Mouse (Mus musculus) layer of hippocampus, postnatal 14 days (tissue): ENCODE measurements around the gene Rxra. TPM values are rescaled to one million over a fixed set of nuclear protein-coding genes. Genes with fewer than 3 reads are reported as not detected.
A peak's percentile ranks its signal among the peaks of the same experiment; 100 is the strongest.

Experiments used
- DNase-seq, 2 experiments: peaks; one replicate each; pipeline ENCODE4 v3.0.0; 2021 to 2022; ENCODE audit warnings: low spot score in 2 of 2, mixed read lengths in 1 of 2
- total RNA-seq, 2 experiments: library from RNA; stranded (reverse); gene quantifications; 2 replicates each; pipeline ENCODE4 v1.2.3; 2021

Rxra gene
- total RNA-seq, 2 experiments from 2014 or later = 19.4 to 21.0 TPM

DNA sequence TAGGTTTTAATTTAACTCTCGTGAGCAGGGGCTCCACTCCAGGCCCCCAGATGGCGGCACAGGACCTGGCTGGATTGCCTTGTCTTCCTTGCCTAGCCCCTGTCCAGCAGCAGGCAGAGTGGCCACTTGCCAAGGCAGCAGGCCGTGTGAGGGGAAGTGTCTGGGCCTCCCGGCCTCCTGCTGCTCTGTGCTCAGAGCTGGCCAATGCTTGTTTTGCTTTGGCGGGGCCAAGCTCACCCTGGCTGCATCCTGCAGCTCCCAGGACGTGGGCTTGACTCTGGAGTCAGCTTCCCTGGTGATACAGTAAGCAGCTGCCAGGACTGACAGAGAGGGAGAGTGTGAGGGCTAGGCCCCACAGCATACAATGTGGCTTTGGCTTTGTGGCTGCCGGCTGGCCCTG, 23.3 kb downstream of the Rxra start:
- DNase-seq = peak; percentile 73 to 84

DNA sequence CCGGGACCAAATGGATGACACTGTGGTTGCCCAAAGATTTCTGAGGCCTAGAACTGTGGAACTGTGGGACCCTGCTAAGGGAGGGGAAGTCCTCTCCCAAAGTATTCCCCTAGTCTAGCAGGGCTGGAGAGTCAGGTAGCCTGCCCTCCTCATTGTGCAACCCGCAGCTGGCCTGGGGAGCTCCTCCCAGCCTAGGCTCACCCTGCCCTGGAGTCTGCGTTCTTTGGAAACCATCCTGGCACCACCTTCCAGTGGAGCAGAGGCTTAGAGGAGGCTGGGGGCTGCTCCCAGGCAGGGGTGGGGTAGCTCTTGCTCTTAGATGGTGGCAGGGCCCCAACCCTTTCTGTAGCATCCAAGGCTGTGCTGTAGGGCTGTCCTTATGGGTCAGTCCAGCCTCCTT, 26.0 kb downstream of the Rxra start:
- DNase-seq = no peak

GRCm38 (mm10) chr2:27702904-27703666, 26.8 kb downstream of the Rxra start:
- no peak for DNase-seq

- DNase-seq = no peak
These were observed 27.8 kb downstream of the Rxra start for GRCm38 (mm10) chr2:27703852-27704640.

GRCm38 (mm10) chr2:27704641-27705040, 28.4 kb downstream of the Rxra start:
- DNase-seq = no peak

GRCm38 (mm10) chr2:27710871-27711382, 34.7 kb downstream of the Rxra start:
- DNase-seq = no peak

- no peak for DNase-seq
These were observed 36.4 kb downstream of the Rxra start for GRCm38 (mm10) chr2:27712626-27713025.

DNA sequence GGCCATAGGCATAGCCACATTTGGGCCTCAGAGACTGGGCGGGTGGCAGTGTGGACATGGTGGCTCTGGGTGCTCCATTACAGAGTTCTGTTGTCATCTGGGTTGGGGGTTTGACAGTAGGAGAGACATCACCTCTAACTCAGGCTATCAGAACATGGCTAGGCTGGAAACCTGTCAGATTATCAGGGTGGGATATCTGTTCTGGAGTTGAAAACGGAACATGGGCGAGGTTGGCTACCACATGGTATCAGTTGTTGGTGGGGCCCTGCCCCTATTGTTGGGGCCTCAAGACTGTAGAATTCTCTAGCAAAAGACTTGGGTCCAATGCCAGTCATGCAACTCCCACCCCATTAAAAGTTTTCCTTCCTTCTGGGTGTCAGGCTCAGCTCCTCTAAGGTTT, 37.1 kb downstream of the Rxra start:
- DNase-seq = no peak

DNA sequence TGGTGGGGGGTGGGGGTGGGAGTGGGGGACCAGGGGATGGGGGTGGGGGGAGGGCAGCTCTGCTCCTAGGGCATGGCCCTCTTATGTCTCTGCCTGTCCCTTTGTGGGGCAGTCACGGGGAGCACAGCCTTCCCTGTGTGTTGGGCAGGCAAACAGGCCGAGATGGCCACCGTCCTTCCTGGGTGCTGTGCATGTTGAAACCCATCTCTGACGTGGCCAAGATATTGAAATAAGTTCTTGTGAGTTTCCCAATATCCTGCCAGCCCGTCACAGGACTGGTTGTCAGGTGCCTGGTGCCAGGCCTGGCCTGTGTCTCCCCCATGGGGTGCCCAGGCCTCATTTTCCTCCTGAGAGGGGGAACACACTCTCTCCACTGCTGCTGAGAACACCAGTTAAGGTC, 37.9 kb downstream of the Rxra start:
- no peak for DNase-seq

GRCm38 (mm10) chr2:27715221-27715620, 39.0 kb downstream of the Rxra start:
- no peak for DNase-seq

DNA sequence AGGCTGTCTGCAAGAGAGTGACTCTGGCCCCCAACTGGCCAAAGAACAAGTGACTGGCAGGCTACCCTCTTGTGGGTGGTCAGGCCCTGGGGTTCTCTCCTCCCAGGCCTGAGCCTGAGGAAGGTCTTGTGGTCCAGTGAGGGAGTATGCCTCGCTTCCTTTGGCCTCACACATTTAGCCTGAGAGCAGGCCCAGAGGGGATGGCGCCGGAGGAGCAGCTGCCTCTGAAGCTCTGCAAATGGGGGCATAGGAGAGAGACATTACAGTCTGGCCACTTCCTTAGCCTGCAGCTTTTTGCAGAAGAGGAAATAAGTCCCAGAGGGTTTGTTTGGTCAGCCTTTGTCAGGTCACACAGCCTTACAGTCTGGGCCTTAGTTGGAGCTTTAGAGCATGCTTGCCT, 40.1 kb downstream of the Rxra start:
- no peak for DNase-seq

DNA sequence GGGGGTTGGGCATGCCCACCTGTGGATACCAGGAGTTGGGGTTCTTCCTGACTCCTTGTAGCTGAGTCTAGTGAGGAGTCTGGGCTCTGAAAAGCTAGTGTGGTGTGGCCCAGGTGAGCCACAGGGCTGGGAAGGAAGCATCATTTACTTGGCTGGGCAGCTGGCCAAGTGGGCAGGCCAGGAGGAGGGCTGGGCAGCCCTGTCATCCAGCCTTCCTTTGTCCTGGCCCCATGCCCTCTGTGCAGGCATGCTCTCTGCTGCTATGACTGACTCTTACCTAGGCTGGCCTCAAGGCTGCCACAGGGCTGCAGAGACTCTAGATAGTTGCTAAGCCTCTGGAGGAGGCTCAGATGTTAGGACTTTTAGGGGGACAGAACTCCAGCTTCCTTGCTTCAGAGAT, 42.0 kb downstream of the Rxra start:
- DNase-seq = no peak

GRCm38 (mm10) chr2:27719601-27720000, 43.4 kb downstream of the Rxra start:
- no peak for DNase-seq

- no peak for DNase-seq
These were observed 45.4 kb downstream of the Rxra start for GRCm38 (mm10) chr2:27721611-27722010.

- no peak for DNase-seq
These were observed 48.6 kb downstream of the Rxra start for GRCm38 (mm10) chr2:27724729-27725316.

DNA sequence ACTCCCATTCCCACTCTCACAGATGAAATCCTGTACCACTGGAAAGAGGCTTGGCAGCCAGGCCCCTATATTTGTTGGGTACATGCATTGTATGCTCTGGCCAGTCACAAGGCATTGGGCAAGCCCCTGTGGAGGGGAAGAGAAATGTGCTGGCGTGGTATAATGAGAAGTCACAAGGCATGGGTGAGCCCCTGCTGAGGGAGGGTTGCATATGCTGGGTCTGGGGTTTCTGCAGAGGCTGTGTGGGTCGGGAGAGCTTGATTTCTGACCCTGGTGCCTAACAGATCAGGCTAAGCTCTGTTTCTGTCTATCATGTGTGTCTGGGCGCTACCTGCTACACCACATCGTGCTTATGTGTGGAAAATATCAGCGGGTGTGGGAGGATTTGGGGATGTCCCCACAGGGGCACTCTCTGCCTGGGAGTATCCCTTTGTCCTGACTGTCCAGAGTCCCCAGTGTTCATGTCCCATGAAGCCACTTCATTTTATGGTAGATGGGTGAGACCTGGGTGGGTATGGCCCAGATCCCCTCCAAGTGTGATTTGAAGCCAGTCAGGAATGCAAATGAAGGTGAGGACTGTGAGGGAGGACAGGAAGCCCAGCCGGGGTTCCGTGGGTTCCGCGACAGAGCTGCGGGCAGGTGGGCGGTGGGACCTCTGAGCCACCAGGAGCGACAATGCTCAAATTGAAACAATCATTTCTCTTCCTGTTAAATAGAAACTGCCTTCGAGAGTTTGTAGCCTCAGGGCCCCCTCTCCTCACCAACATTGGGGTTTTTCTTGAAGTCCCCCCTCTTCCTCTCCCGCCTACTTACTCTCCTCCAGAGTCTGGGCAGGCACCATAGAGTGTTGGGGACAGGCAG, 52.0 kb downstream of the Rxra start:
- DNase-seq = no peak

DNA sequence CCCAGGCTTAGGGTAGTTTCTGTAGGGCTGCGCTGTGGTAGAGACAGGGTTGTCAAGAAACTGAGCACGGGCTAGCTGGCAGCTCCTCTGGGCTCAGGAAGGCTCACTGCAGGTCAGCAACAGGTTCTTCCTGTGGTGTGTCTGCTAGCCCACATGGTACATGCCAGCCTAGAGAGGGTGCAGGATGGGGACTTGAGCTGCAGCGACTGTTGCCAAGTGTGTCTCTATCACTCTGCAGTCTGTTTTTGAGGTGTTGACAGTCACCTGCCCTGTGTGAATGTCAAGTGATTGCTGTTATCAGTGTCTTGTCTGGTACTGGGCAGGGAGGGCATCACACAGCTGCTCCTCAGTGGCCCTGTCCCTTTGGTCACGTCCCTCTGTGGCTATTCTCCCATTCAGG, 52.8 kb downstream of the Rxra start:
- no peak for DNase-seq

- DNase-seq = no peak
These were observed 54.0 kb downstream of the Rxra start for GRCm38 (mm10) chr2:27730002-27730905.

DNA sequence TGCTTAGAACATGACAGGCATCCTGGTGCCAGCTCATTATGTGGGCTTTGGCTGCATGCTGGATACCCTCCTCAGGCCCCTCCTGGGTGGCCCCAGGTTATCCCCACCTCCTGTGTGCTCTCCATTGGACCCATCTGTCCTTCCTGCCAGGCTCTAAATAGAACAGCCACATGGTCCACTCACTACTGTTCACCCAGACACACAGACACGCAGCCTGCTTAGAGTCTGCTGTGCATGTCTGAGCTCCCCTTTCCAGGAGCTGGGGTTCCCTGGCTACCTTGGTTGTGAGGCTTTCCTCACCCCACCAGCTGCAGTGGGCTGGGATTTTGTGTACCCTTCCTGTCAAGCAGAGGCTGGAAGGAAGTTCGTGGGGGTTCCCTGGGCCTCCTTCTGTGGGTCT, 56.8 kb downstream of the Rxra start:
- no peak for DNase-seq

DNA sequence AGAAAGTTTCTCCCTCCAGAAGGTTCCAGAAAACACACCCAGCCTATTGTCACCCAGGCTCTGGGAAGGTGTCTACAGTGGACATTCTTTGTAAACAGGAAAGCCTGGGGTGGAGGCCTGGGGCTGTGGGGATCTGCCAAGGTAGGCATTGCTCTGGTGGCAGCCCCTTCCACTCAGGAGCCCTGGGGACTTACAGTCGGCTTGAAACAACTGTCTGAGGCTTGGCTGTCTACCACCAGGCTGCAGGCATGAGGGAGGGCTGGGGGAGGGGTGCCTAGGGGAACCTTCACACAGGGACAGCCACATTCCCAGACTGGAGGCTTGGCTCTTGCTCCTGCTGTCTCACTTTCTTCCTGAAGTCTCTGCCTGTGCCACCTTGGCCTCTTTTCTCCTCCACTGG, 58.1 kb downstream of the Rxra start:
- no peak for DNase-seq
